In genomic region chr11:114866486-114867360, GRCm38 (mm10) we compare ENCODE assay signal across 8 mouse cellular contexts. TPM values are rescaled to one million over a fixed set of nuclear protein-coding genes. Genes with fewer than 3 reads are reported as not detected.
DNase-seq lines count a peak whose midpoint lies in the region; ATAC-seq and TF ChIP-seq lines count a peak whose summit lies in the region.
"Had no signal": no experiment of that assay in that cellular context is flagged by ENCODE, and none has a peak within 500 bp of the region (broad histone marks: within the 10 kb centered on the region; RNA-seq: fewer than 3 reads in every experiment).

No protein-coding gene starts in this region.

- peaks cover 22% of the 10 kb centered on the region for H3K4me1 ChIP-seq in heart, postnatal 0 days (ENCODE audit: control insufficient read depth, insufficient read depth)
- H3K4me1 ChIP-seq in liver, embryonic 11.5 days (replicated peaks; ENCODE audit: control insufficient read depth, insufficient read depth, low read length) = peaks cover 25% of the 10 kb centered on the region

- TF ChIP-seq CTCF in heart, postnatal 0 days (IDR thresholded peaks at IDR 0.05; ENCODE audit: low read depth) = no peak

- H3K27ac ChIP-seq in heart, postnatal 0 days (ENCODE audit: low read depth) = peak overlapping the region; percentile 74
- peak overlapping the region; percentile 86 for H3K27ac ChIP-seq in liver, embryonic 11.5 days (ENCODE audit: low read depth, low read length)
- H3K27ac ChIP-seq: macrophage had no signal

- H3K36me3 ChIP-seq in heart, postnatal 0 days (replicated peaks; ENCODE audit: control insufficient read depth, insufficient read depth, low read length) = no peaks in the 10 kb centered on the region
- peaks cover 4% of the 10 kb centered on the region for H3K36me3 ChIP-seq in liver, embryonic 11.5 days (ENCODE audit: control insufficient read depth, insufficient read depth, low read length)

- no peaks in the 10 kb centered on the region for H3K9me3 ChIP-seq in heart, postnatal 0 days (replicated peaks; ENCODE audit: control insufficient read depth, low read length)
- no peaks in the 10 kb centered on the region for H3K9me3 ChIP-seq in liver, embryonic 11.5 days (ENCODE audit: control insufficient read depth, low read length)

- 0 out of 2 replicates have a peak, but pooled peaks have one; percentile 47 for TF ChIP-seq EP300 in heart, postnatal 0 days (IDR thresholded peaks at IDR 0.05; ENCODE audit: low read depth)

- WGBS in heart, postnatal 0 days = 38% methylated on average over 10 of the region's 10 CpGs
- WGBS in liver, embryonic 11.5 days = 53% methylated on average over 10 of the region's 10 CpGs

- H3K9ac ChIP-seq in heart, postnatal 0 days (replicated peaks; ENCODE audit: low read depth, low read length) = no peak overlapping the region
- peak overlapping the region; percentile 54 for H3K9ac ChIP-seq in liver, embryonic 11.5 days (ENCODE audit: low read depth, low read length)

- H3K4me2 ChIP-seq in heart, postnatal 0 days (ENCODE audit: low read depth, low read length) = no peak overlapping the region
- peak overlapping the region; percentile 38 for H3K4me2 ChIP-seq in liver, embryonic 11.5 days

- peak; percentile 39 to 62 for DNase-seq in adrenal gland, postnatal 36 days
- peak; percentile 58 to 75 for DNase-seq in cerebellum, postnatal 14 days
- peak; percentile 49 for DNase-seq in heart, postnatal 0 days (ENCODE audit: low spot score)
- DNase-seq in liver, embryonic 11.5 days (ENCODE audit: low spot score) = peak; percentile 53
- DNase-seq in natural killer cell, adult 2 months (ENCODE audit: low spot score in 2 of 2) = no peak
- no peak for DNase-seq in retina, postnatal 1 day

- peak; percentile 76 for ATAC-seq in heart, postnatal 0 days (ENCODE audit: insufficient read depth, low read depth)
- peak; percentile 65 for ATAC-seq in liver, embryonic 11.5 days (replicated peaks; ENCODE audit: low FRiP score)
- no peak for ATAC-seq in megakaryocyte-erythroid progenitor cell, adult 5-6 weeks (replicated peaks; ENCODE audit: low FRiP score, low TSS enrichment, poor library complexity, severe bottlenecking)

- no peaks in the 10 kb centered on the region for H3K27me3 ChIP-seq in heart, postnatal 0 days (ENCODE audit: control insufficient read depth, insufficient read depth, low read length)
- H3K27me3 ChIP-seq in liver, embryonic 11.5 days (replicated peaks; ENCODE audit: control insufficient read depth, insufficient read depth, low read length) = no peaks in the 10 kb centered on the region

- H3K4me3 ChIP-seq in heart, postnatal 0 days (ENCODE audit: low read depth, low read length) = no peak overlapping the region
- H3K4me3 ChIP-seq in liver, embryonic 11.5 days (ENCODE audit: low read depth, low read length) = no peak overlapping the region

RNA-seq across cellular contexts. Expression of gene Gprc5c, which starts 15.8 kb away (rescaled TPM):
- total RNA-seq in adrenal gland, postnatal 36 days (2021) = 1 to 10 TPM; 6.9 to 8.8 TPM
- total RNA-seq in heart, postnatal 0 days (2014; rRNA removed; ENCODE audit: low replicate concordance) = 14.1 and 16.5 TPM in 2 replicates
- 6.8 and 7.5 TPM in 2 replicates for polyA plus RNA-seq in heart, postnatal 0 days (2015; fragmentation: Nextera tagmentation; extraction: Ambion mirVana)
- polyA plus RNA-seq in liver, embryonic 11.5 days (2014; fragmentation: Nextera tagmentation; extraction: Ambion mirVana) = 20.2 and 21.6 TPM in 2 replicates
- total RNA-seq in megakaryocyte-erythroid progenitor cell, adult 5-6 weeks (2014; fragmentation: Nextera tagmentation) = not detected in 2 replicates
- not detected in 2 replicates for total RNA-seq in megakaryocyte-erythroid progenitor cell, adult 5-6 weeks (2017)

RNA-seq across cellular contexts. Expression of gene Cd300a, which starts 23.1 kb away (rescaled TPM):
- 1 to 10 TPM; 1.4 to 2.4 TPM for total RNA-seq in adrenal gland, postnatal 36 days (2021)
- total RNA-seq in heart, postnatal 0 days (2014; rRNA removed; ENCODE audit: low replicate concordance) = 0.35 TPM in 1 of 2 replicates, not detected in the other
- 0.92 and 0.97 TPM in 2 replicates for polyA plus RNA-seq in heart, postnatal 0 days (2015; fragmentation: Nextera tagmentation; extraction: Ambion mirVana)
- 4.1 and 5.4 TPM in 2 replicates for polyA plus RNA-seq in liver, embryonic 11.5 days (2014; fragmentation: Nextera tagmentation; extraction: Ambion mirVana)
- 0.52 and 1.9 TPM in 2 replicates for total RNA-seq in megakaryocyte-erythroid progenitor cell, adult 5-6 weeks (2014; fragmentation: Nextera tagmentation)
- total RNA-seq in megakaryocyte-erythroid progenitor cell, adult 5-6 weeks (2017) = 1.3 and 5.7 TPM in 2 replicates

Comparison
In these comparisons a context has a peak if more than half of its experiments do, and no peak if none do; other contexts are left out.
1. DNase-seq: peak in adrenal gland, postnatal 36 days (2 of 2), cerebellum, postnatal 14 days (2 of 2), heart, postnatal 0 days (single experiment) and liver, embryonic 11.5 days (single experiment); none in natural killer cell, adult 2 months (0 of 2) and retina, postnatal 1 day (single experiment).
2. RNA of gene Gprc5c, which starts 15.8 kb away (total RNA-seq): 14.1 to 16.5 TPM in heart, postnatal 0 days and 6.9 to 8.8 TPM in adrenal gland, postnatal 36 days; not detected in megakaryocyte-erythroid progenitor cell, adult 5-6 weeks; every median in the first group is over 4 times any median in the second.